Mouse (Mus musculus): ENCODE results near the gene Nlgn1. TPM values are rescaled to one million over a fixed set of nuclear protein-coding genes. Genes with fewer than 3 reads are reported as not detected.

Gene Nlgn1
- polyA plus RNA-seq (2015; fragmentation: Nextera tagmentation; extraction: Ambion mirVana): 1.5 and 1.6 TPM in 2 replicates

- H3K9me3 ChIP-seq (replicated peaks): no peaks in the 10 kb centered on the region
- H3K36me3 ChIP-seq: no peaks in the 10 kb centered on the region
- peaks cover 54% of the 10 kb centered on the region for H3K27me3 ChIP-seq
- WGBS: 1% methylated on average over 14 of the region's 14 CpGs
- H3K4me3 ChIP-seq (replicated peaks): peak within 1 kb of the TSS; percentile 58
- peak within 1 kb of the TSS; percentile 37 for H3K9ac ChIP-seq
- peaks cover 26% of the 10 kb centered on the region for H3K4me1 ChIP-seq
- no peak for ATAC-seq (replicated peaks; ENCODE audit: low FRiP score)
- H3K4me2 ChIP-seq: peak within 1 kb of the TSS; percentile 96
- no peak within 1 kb of the TSS for H3K27ac ChIP-seq
Observed at GRCm38 (mm10) chr3:26332400-26333238, at the start of gene Nlgn1. TSS of gene Nlgn1 (minus strand) at chr3:26332460.

DNA sequence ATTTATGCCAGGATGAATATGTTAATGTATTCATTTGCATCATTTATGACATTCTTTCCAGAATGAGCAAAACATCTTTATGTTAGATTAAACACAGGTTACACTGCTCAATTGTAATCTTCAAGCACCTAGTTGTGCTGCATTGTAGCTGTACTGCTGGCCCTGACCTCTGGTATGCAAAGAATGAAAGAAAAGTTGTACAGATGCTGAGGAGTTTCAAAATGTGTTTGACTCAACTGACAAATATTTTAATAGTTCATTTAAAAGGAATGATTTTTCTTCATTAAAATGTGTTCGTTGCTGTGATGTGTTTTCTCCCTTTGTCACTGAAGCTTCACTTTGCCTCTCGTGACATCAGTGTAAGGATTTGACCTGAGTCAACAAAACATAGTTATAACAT lies 46.0 kb upstream of the Nlgn1 start:
- no peak for ATAC-seq (replicated peaks; ENCODE audit: low FRiP score)
- Histone ChIP-seq H3K27ac (no peak overlapping the region), H3K9ac (no peak overlapping the region), H3K4me1 (no peaks in the 10 kb centered on the region), H3K9me3 (replicated peaks) (no peaks in the 10 kb centered on the region), H3K36me3 (no peaks in the 10 kb centered on the region), H3K27me3 (no peaks in the 10 kb centered on the region), H3K4me2 (no peak overlapping the region), H3K4me3 (replicated peaks) (no peak overlapping the region)
- 77% methylated on average over 2 of the region's 2 CpGs for WGBS

GRCm38 (mm10) chr3:26355082-26355481 lies 22.8 kb upstream of the Nlgn1 start:
- 45% methylated on average over 5 of the region's 5 CpGs for WGBS

DNA sequence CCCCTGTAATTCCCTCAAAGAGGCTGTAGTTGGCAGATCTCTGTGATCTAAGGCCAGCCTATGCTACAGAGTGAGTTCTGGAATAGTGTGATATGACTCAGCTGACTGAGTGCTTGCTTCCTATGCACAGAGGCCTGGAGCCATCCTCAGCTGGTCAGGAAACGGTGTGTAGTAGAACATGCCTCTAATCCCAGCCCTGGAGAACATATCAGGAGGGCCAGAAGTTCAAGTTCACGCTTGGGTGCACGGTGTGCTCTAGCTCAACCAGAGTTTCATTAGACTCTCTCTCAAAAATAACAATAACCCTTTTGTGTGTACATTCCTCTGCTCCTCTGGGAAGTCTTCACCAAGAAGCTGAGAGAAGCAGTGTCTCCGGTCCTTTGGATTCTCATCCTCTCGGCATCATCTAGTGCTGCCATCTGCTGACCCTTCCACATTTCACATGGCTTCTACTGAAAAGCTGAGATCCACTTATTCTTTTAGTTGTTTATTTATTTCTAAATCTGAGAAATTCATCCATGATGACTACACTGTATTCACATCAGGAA lies 22.3 kb upstream of the Nlgn1 start:
- peak; percentile 67 for ATAC-seq (replicated peaks; ENCODE audit: low FRiP score)
- Histone ChIP-seq H3K9ac (no peak overlapping the region), H3K9me3 (replicated peaks) (no peaks in the 10 kb centered on the region), H3K4me2 (no peak overlapping the region), H3K36me3 (no peaks in the 10 kb centered on the region), H3K27me3 (no peaks in the 10 kb centered on the region), H3K4me1 (peaks cover 5% of the 10 kb centered on the region; the same call in 1 of the 2 replicates), H3K27ac (peak overlapping the region; percentile 58; the same call in 1 of the 2 replicates), H3K4me3 (replicated peaks) (no peak overlapping the region)
- WGBS: 69% methylated on average over 5 of the region's 5 CpGs

More at GRCm38 (mm10) chr3:26355082-26355481, 22.8 kb upstream of the Nlgn1 start:
- peak; percentile 73 for ATAC-seq (replicated peaks; ENCODE audit: low FRiP score)
- H3K27ac ChIP-seq: peak overlapping the region; percentile 58; the same call in 1 of the 2 replicates
- no peak overlapping the region for H3K4me2 ChIP-seq
- H3K9ac ChIP-seq: no peak overlapping the region
- H3K9me3 ChIP-seq (replicated peaks): no peaks in the 10 kb centered on the region
- no peaks in the 10 kb centered on the region for H3K27me3 ChIP-seq
- H3K4me3 ChIP-seq (replicated peaks): no peak overlapping the region
- peaks cover 5% of the 10 kb centered on the region; the same call in 1 of the 2 replicates for H3K4me1 ChIP-seq
- no peaks in the 10 kb centered on the region for H3K36me3 ChIP-seq

GRCm38 (mm10) chr3:26337495-26337894 lies 5.2 kb upstream of the Nlgn1 start:
- peaks cover 28% of the 10 kb centered on the region for H3K27me3 ChIP-seq
- WGBS: 72% methylated on average over 2 of the region's 2 CpGs
- H3K4me3 ChIP-seq (replicated peaks): no peak overlapping the region
- H3K4me1 ChIP-seq: peaks cover 13% of the 10 kb centered on the region
- no peak for ATAC-seq (replicated peaks; ENCODE audit: low FRiP score)
- H3K9ac ChIP-seq: no peak overlapping the region
- H3K27ac ChIP-seq: no peak overlapping the region
- H3K36me3 ChIP-seq: no peaks in the 10 kb centered on the region
- no peaks in the 10 kb centered on the region for H3K9me3 ChIP-seq (replicated peaks)
- H3K4me2 ChIP-seq: no peak overlapping the region

DNA sequence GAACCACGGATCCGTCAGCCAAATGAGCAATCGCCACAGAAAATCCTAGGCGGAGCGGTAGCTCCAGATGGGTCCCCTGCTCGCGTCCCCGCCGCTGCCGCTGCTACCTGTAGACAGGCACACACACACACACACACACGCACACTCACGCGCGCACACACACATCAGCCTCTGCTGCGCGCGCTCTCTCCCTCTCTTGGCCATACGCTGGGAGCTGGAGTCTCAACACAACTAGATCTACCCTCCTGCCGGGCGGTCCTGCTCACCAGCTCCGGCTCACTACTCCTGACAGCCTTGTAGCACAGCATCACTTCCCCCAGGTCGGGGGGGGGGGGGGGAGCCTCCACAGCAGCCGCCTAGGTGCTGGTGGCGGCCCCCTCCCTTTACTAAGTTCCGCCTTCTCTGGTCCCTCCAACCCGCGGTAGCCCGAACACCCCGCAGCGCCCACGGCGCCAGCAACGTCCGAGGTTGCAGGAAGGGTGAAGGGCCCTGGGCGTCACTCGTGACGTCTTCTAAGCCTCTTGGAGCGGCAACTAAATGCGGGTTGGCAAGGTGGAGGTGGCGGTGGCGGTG lies 1.1 kb upstream of the Nlgn1 start:
- under 1% methylated on average over 35 of the region's 41 CpGs for WGBS
- H3K4me3 ChIP-seq (replicated peaks): peak overlapping the region; percentile 49
- no peaks in the 10 kb centered on the region for H3K36me3 ChIP-seq
- peak overlapping the region; percentile 90 for H3K4me2 ChIP-seq
- H3K27me3 ChIP-seq: peaks cover 49% of the 10 kb centered on the region
- peaks cover 26% of the 10 kb centered on the region for H3K4me1 ChIP-seq
- peak overlapping the region; percentile 33; the same call in 1 of the 2 replicates for H3K9ac ChIP-seq
- H3K27ac ChIP-seq: no peak overlapping the region
- no peaks in the 10 kb centered on the region for H3K9me3 ChIP-seq (replicated peaks)
- peak; percentile 58 for ATAC-seq (replicated peaks; ENCODE audit: low FRiP score)

GRCm38 (mm10) chr3:26331177-26332061 lies 841 bp downstream of the Nlgn1 start:
- Histone ChIP-seq H3K4me3 (replicated peaks) (peak overlapping the region; percentile 58), H3K36me3 (no peaks in the 10 kb centered on the region), H3K27ac (no peak overlapping the region), H3K9ac (peak overlapping the region; percentile 37), H3K9me3 (replicated peaks) (no peaks in the 10 kb centered on the region), H3K4me1 (peaks cover 26% of the 10 kb centered on the region), H3K4me2 (peak overlapping the region; percentile 96), H3K27me3 (peaks cover 54% of the 10 kb centered on the region)
- WGBS: under 1% methylated on average over 60 of the region's 60 CpGs
- ATAC-seq (replicated peaks; ENCODE audit: low FRiP score): peak; percentile 72

DNA sequence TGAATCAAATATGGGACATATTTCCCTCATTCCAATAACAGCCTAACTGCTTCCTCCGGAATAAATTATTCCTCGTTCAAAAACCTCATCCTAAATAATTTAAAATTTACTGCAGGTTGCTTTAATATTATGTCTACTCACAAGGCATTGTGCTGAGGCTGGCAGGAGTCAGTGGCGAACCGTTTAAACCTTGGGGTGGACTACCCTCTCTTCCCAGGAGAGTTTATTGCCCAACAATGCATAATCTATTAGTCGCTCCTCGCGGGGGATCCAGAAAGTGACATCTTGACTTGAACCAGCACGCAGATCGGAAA lies 1.4 kb downstream of the Nlgn1 start:
- H3K4me3 ChIP-seq (replicated peaks): peak overlapping the region; percentile 58
- no peaks in the 10 kb centered on the region for H3K36me3 ChIP-seq
- H3K27ac ChIP-seq: no peak overlapping the region
- no peak overlapping the region for H3K9ac ChIP-seq
- ATAC-seq (replicated peaks; ENCODE audit: low FRiP score): no peak
- no peaks in the 10 kb centered on the region for H3K9me3 ChIP-seq (replicated peaks)
- H3K4me2 ChIP-seq: peak overlapping the region; percentile 96
- H3K4me1 ChIP-seq: peaks cover 26% of the 10 kb centered on the region
- peaks cover 54% of the 10 kb centered on the region for H3K27me3 ChIP-seq
- WGBS: 8% methylated on average over 9 of the region's 9 CpGs

DNA sequence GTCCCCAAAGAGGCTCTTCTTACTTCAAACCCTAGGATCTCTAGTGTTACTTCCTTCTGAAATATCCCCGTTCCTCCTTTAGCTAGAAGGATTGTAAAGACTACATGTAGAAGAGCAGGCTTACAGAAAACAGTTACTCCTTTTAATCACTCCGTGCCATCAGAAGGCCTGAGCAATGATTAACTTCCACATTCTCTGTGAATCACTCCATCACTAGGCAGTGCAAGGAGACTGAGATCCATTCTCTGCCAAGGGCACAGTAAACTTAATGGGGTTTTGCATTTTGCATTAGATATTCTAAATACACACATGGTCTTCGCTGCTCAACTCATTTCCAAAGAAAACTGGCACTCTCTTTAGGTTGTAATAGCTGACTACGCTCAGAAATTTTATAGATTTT lies 2.2 kb downstream of the Nlgn1 start:
- Histone ChIP-seq H3K4me3 (replicated peaks) (no peak overlapping the region), H3K9me3 (replicated peaks) (no peaks in the 10 kb centered on the region), H3K4me2 (no peak overlapping the region), H3K36me3 (no peaks in the 10 kb centered on the region), H3K9ac (no peak overlapping the region), H3K4me1 (peaks cover 26% of the 10 kb centered on the region), H3K27me3 (peaks cover 51% of the 10 kb centered on the region), H3K27ac (no peak overlapping the region)
- peak; percentile 66; the same call in 1 of the 2 replicates for ATAC-seq (replicated peaks; ENCODE audit: low FRiP score)
- WGBS: 65% methylated on average over 4 of the region's 4 CpGs

DNA sequence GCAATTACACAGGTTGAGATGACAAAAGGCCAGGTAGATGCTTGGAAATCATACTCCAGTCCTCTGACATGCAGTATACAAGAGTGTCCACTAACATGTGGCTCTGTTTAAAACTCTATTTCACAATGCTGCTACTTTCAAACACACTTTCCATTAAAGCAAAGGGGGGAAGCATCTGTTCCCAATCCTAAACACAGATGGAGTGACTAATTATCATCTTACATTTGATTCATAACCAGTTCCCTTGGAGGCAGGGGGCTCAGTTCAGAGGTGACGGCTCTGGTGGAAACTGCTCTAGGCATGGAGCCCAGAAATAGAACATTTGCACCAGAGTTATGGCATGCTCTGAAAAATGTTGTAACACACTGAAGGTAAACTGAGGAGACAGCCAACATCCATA lies 7.8 kb downstream of the Nlgn1 start:
- ATAC-seq (replicated peaks; ENCODE audit: low FRiP score): no peak

GRCm38 (mm10) chr3:26317397-26317796 lies 14.9 kb downstream of the Nlgn1 start:
- H3K4me2 ChIP-seq: no peak overlapping the region
- 86% methylated on average over 2 of the region's 2 CpGs for WGBS
- H3K9me3 ChIP-seq (replicated peaks): no peaks in the 10 kb centered on the region
- H3K27ac ChIP-seq: no peak overlapping the region
- no peaks in the 10 kb centered on the region for H3K36me3 ChIP-seq
- no peaks in the 10 kb centered on the region for H3K4me1 ChIP-seq
- no peak overlapping the region for H3K9ac ChIP-seq
- H3K27me3 ChIP-seq: no peaks in the 10 kb centered on the region
- no peak overlapping the region for H3K4me3 ChIP-seq (replicated peaks)
- no peak for ATAC-seq (replicated peaks; ENCODE audit: low FRiP score)

More for the DNA sequence above, 7.8 kb downstream of the Nlgn1 start:
- H3K27me3 ChIP-seq: peaks cover 6% of the 10 kb centered on the region
- H3K4me1 ChIP-seq: no peaks in the 10 kb centered on the region
- 74% methylated on average over 1 of the region's 1 CpGs for WGBS
- H3K4me3 ChIP-seq (replicated peaks): no peak overlapping the region
- no peak overlapping the region for H3K9ac ChIP-seq
- no peaks in the 10 kb centered on the region for H3K9me3 ChIP-seq (replicated peaks)
- H3K27ac ChIP-seq: no peak overlapping the region
- no peaks in the 10 kb centered on the region for H3K36me3 ChIP-seq
- no peak overlapping the region for H3K4me2 ChIP-seq
